Mouse (Mus musculus): ENCODE results near the gene Nfil3.

The Nfil3 gene

GRCm38 (mm10) chr13:52930582-52930981, 50.3 kb downstream of the Nfil3 start:
- DNase-seq (ENCODE audit: low spot score) = no peak

- DNase-seq (ENCODE audit: low spot score) = peak; percentile 94
These were observed 51.4 kb downstream of the Nfil3 start, which contains the start of gene Auh for GRCm38 (mm10) chr13:52929209-52930171. Auh (minus strand) TSS chr13:52929681.

- DNase-seq (ENCODE audit: low spot score) = no peak
These were observed 52.5 kb downstream of the Nfil3 start for GRCm38 (mm10) chr13:52928392-52928791.

GRCm38 (mm10) chr13:52924457-52924856, 56.4 kb downstream of the Nfil3 start:
- DNase-seq (ENCODE audit: low spot score) = no peak

GRCm38 (mm10) chr13:52921966-52922365, 58.9 kb downstream of the Nfil3 start:
- no peak for DNase-seq (ENCODE audit: low spot score)

- no peak for DNase-seq (ENCODE audit: low spot score)
These were observed 59.6 kb downstream of the Nfil3 start for GRCm38 (mm10) chr13:52921065-52921825.

GRCm38 (mm10) chr13:52919790-52920352, 61.0 kb downstream of the Nfil3 start:
- DNase-seq (ENCODE audit: low spot score) = no peak

- no peak for DNase-seq (ENCODE audit: low spot score)
These were observed 62.5 kb downstream of the Nfil3 start for GRCm38 (mm10) chr13:52918333-52918732.
